Mouse (Mus musculus) small intestine, adult 2 months (tissue): ENCODE data around the gene Muc20. TPM values are rescaled to one million over a fixed set of nuclear protein-coding genes. Genes with fewer than 3 reads are reported as not detected.

Experiments used
- H3K27ac ChIP-seq: fragments of 200-500 bp; 2 replicates; pipeline ENCODE4 v1.5.1; 2012; ENCODE audit warnings: low read depth, low read length, control low read depth, inconsistent platforms; ENCODE audit not compliant: insufficient read depth
- H3K27me3 ChIP-seq: fragments of 200-500 bp; 2 replicates; pipeline ENCODE4 v1.6.1; 2012; ENCODE audit warnings: mild to moderate bottlenecking, moderate library complexity, low read length, inconsistent platforms; ENCODE audit not compliant: control insufficient read depth, insufficient read depth
- H3K36me3 ChIP-seq: fragments of 200-500 bp; 2 replicates; pipeline ENCODE4 v1.6.1; 2012; ENCODE audit warnings: mild to moderate bottlenecking, low read length, control low read depth, inconsistent platforms; ENCODE audit not compliant: control insufficient read depth, insufficient read depth
- H3K4me1 ChIP-seq: fragments of 200-500 bp; 2 replicates; pipeline ENCODE4 v1.6.1; 2012; ENCODE audit warnings: low read length, inconsistent platforms, mixed read lengths; ENCODE audit not compliant: control insufficient read depth, insufficient read depth, insufficient read length
- H3K4me3 ChIP-seq: fragments of 200-500 bp; 2 replicates; pipeline ENCODE4 v1.5.1; 2012; ENCODE audit warnings: low read depth, mild to moderate bottlenecking, control low read depth, inconsistent platforms, low read length, moderate library complexity
- CTCF ChIP-seq: fragments of 200-500 bp; IDR thresholded peaks from 2 replicates; pipeline ENCODE4 v1.5.1; 2012; ENCODE audit warnings: low read depth, mild to moderate bottlenecking, control low read depth, inconsistent platforms, low read length, moderate library complexity, mixed read lengths; ENCODE audit not compliant: insufficient replicate concordance, insufficient read length; ENCODE audit errors: extremely low read depth
- POLR2A ChIP-seq: fragments of 200-500 bp; IDR thresholded peaks from 2 replicates; pipeline ENCODE4 v1.6.1; 2012; ENCODE audit warnings: low read depth, mild to moderate bottlenecking, control low read depth, inconsistent platforms, low read length, moderate library complexity
- WGBS: fragments of 180-500 bp; shearing (Covaris S2); methylation state at CpG from one replicate; pipeline ENCODE4 v1.1.7; 2018; 5-methylcytosine and 5-hydroxymethylcytosine counted together
- polyA plus RNA-seq: library from polyadenylated mRNA; depleted of rRNA; stranded (reverse); fragments of >200 nt; gene quantifications from 2 replicates; pipeline ENCODE4 v1.2.3, GENCODE M21; 2012

The Muc20 gene
- polyA plus RNA-seq, 1 experiment, result 0.11 TPM

GRCm38 (mm10) chr16:32796676-32797425, 384 bp downstream of the Muc20 start:
- H3K4me3 ChIP-seq, result no peak overlapping the region
- 74% methylated on average over 14 of the region's 14 CpGs for WGBS
- H3K4me1 ChIP-seq, result peaks cover 8% of the 10 kb centered on the region; the same call in 1 of the 2 replicates
- H3K36me3 ChIP-seq, result no peaks in the 10 kb centered on the region
- H3K27me3 ChIP-seq, result no peaks in the 10 kb centered on the region
- TF ChIP-seq POLR2A, result no peak
- no peak for TF ChIP-seq CTCF
- no peak overlapping the region for H3K27ac ChIP-seq

- Histone ChIP-seq H3K4me3 (no peak overlapping the region), H3K27ac (no peak overlapping the region), H3K4me1 (peaks cover 5% of the 10 kb centered on the region; the same call in 1 of the 2 replicates), H3K36me3 (no peaks in the 10 kb centered on the region), H3K27me3 (no peaks in the 10 kb centered on the region)
- 87% methylated on average over 1 of the region's 1 CpGs for WGBS
- TF ChIP-seq CTCF (no peak), POLR2A (no peak)
These were observed 2.1 kb downstream of the Muc20 start for GRCm38 (mm10) chr16:32795177-32795576.

DNA sequence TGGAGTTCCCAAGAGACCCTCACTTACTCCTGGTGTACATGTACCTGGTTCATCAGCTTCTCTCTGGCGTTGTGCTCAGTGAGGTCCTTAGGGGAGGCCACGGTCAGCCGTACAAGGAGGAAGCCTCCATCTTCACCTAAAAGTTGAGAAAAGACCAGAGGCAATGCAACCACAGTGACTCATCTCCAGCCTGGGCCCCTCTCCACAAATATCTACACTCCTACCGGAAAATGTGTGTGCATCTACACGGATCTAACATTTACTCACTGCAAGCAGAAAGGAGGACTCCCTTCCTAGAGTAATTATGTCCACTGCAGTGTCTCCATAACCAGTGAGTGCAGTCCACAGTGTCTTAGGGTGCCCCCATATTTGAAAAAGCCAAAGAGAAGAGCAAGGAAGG, 7.2 kb downstream of the Muc20 start:
- TF ChIP-seq CTCF, result no peak
- TF ChIP-seq POLR2A, result no peak

GRCm38 (mm10) chr16:32784840-32785239, 12.4 kb downstream of the Muc20 start:
- 88% methylated on average over 13 of the region's 13 CpGs for WGBS
- TF ChIP-seq POLR2A (no peak), CTCF (no peak)
- H3K27me3 ChIP-seq, result no peaks in the 10 kb centered on the region

More for the DNA sequence above, 7.2 kb downstream of the Muc20 start:
- Histone ChIP-seq H3K27me3 (no peaks in the 10 kb centered on the region), H3K27ac (no peak overlapping the region), H3K36me3 (no peaks in the 10 kb centered on the region), H3K4me3 (no peak overlapping the region), H3K4me1 (no peaks in the 10 kb centered on the region)
- WGBS, result 88% methylated on average over 5 of the region's 5 CpGs

GRCm38 (mm10) chr16:32783324-32784062, 13.7 kb downstream of the Muc20 start:
- Histone ChIP-seq H3K36me3 (peaks cover 8% of the 10 kb centered on the region), H3K27me3 (no peaks in the 10 kb centered on the region), H3K27ac (peak overlapping the region; percentile 70; the same call in 1 of the 2 replicates), H3K4me1 (no peaks in the 10 kb centered on the region), H3K4me3 (no peak overlapping the region)
- TF ChIP-seq CTCF, result no peak
- no peak for TF ChIP-seq POLR2A
- 62% methylated on average over 5 of the region's 5 CpGs for WGBS

More at GRCm38 (mm10) chr16:32784840-32785239, 12.4 kb downstream of the Muc20 start:
- H3K4me1 ChIP-seq, result no peaks in the 10 kb centered on the region
- H3K36me3 ChIP-seq, result peaks cover 8% of the 10 kb centered on the region
- no peak overlapping the region for H3K4me3 ChIP-seq
- no peak overlapping the region for H3K27ac ChIP-seq

GRCm38 (mm10) chr16:32778956-32779355, 18.3 kb downstream of the Muc20 start:
- WGBS, result 73% methylated on average over 8 of the region's 8 CpGs
- H3K4me3 ChIP-seq, result no peak overlapping the region
- no peaks in the 10 kb centered on the region for H3K4me1 ChIP-seq
- H3K27ac ChIP-seq, result no peak overlapping the region
- H3K36me3 ChIP-seq, result peaks cover 8% of the 10 kb centered on the region
- no peaks in the 10 kb centered on the region for H3K27me3 ChIP-seq
- no peak for TF ChIP-seq POLR2A
- no peak for TF ChIP-seq CTCF

- no peaks in the 10 kb centered on the region for H3K4me1 ChIP-seq
- no peak overlapping the region for H3K4me3 ChIP-seq
- no peak overlapping the region for H3K27ac ChIP-seq
- 45% methylated on average over 10 of the region's 10 CpGs for WGBS
- H3K27me3 ChIP-seq, result no peaks in the 10 kb centered on the region
- H3K36me3 ChIP-seq, result peaks cover 9% of the 10 kb centered on the region
- TF ChIP-seq CTCF (no peak), POLR2A (no peak)
These were observed 20.6 kb downstream of the Muc20 start for GRCm38 (mm10) chr16:32776676-32777075.
